Mouse (Mus musculus) midbrain, postnatal 0 days (tissue): ENCODE data around the gene Gzmk. TPM values are rescaled to one million over a fixed set of nuclear protein-coding genes. Genes with fewer than 3 reads are reported as not detected.

Source experiments
- ATAC-seq: fragments of 200-750 bp; cut with Nextera tagmentation; 2 replicates; pipeline ENCODE4 v1.8.0; 2017; ENCODE audit warnings: moderate number of reproducible peaks, mild to moderate bottlenecking, moderate TSS enrichment, moderate library complexity; ENCODE audit not compliant: low FRiP score
- DNase-seq: peaks from one replicate; pipeline ENCODE4 v3.0.0-alpha.2; 2015; ENCODE audit warnings: low spot score
- H3K27ac ChIP-seq: fragments of 300-500 bp; sonication (generic); 2 replicates; pipeline ENCODE4 v1.5.1; 2014; ENCODE audit warnings: low read depth, mild to moderate bottlenecking, low read length, mixed read lengths
- H3K27me3 ChIP-seq: fragments of 300-500 bp; sonication (generic); 2 replicates; pipeline ENCODE4 v1.6.1; 2014; ENCODE audit warnings: low read length, control low read depth, mixed read lengths; ENCODE audit not compliant: insufficient read depth
- H3K36me3 ChIP-seq: fragments of 300-500 bp; sonication (generic); 2 replicates; pipeline ENCODE4 v1.6.1; 2014; ENCODE audit warnings: low read length, control low read depth, mixed read lengths; ENCODE audit not compliant: insufficient read depth
- H3K4me1 ChIP-seq: fragments of 300-500 bp; sonication (generic); 2 replicates; pipeline ENCODE4 v1.6.1; 2014; ENCODE audit warnings: mild to moderate bottlenecking, control low read depth, antibody characterized with exemption, low read length, mixed read lengths; ENCODE audit not compliant: insufficient read depth
- H3K4me2 ChIP-seq: fragments of 300-500 bp; sonication (generic); 2 replicates; pipeline ENCODE4 v1.6.1; 2014; ENCODE audit warnings: low read depth, mild to moderate bottlenecking, low read length, mixed read lengths; ENCODE audit not compliant: poor library complexity, severe bottlenecking
- H3K4me3 ChIP-seq: fragments of 300-500 bp; sonication (generic); 2 replicates; pipeline ENCODE4 v1.5.1; 2014; ENCODE audit warnings: low read depth, mild to moderate bottlenecking, low read length, moderate library complexity
- H3K9ac ChIP-seq: fragments of 300-500 bp; sonication (generic); replicated peaks from 2 replicates; pipeline ENCODE4 v1.6.1; 2014; ENCODE audit warnings: mild to moderate bottlenecking, low read length, moderate library complexity, mixed read lengths; ENCODE audit not compliant: poor library complexity, severe bottlenecking
- H3K9me3 ChIP-seq: fragments of 300-500 bp; sonication (generic); 2 replicates; pipeline ENCODE4 v1.6.1; 2016; ENCODE audit warnings: low read length, control low read depth
- CTCF ChIP-seq: IDR thresholded peaks from 2 replicates; pipeline ENCODE4 v1.5.1; 2016; ENCODE audit warnings: antibody characterized with exemption, mild to moderate bottlenecking
- WGBS: fragments of 180-500 bp; shearing (Covaris S2); extraction: QIAGEN DNeasy Blood & Tissue Kit; methylation state at CpG from one replicate; pipeline ENCODE4 v1.1.7; 2014; 5-methylcytosine and 5-hydroxymethylcytosine counted together
- polyA plus RNA-seq: library from polyadenylated mRNA; unstranded; fragments of >200 nt; fragmentation: Nextera tagmentation; extraction: Ambion mirVana; gene quantifications from 2 replicates; pipeline ENCODE4 v1.2.1, GENCODE M21; 2015
- total RNA-seq: library from RNA; depleted of rRNA; stranded (reverse); fragments of >200 nt; gene quantifications from 2 replicates; pipeline ENCODE4 v1.2.3, GENCODE M21; 2014; rRNA removed

Gzmk gene
- total and polyA plus RNA-seq, 2 experiments from 2014 or later: not detected

DNA sequence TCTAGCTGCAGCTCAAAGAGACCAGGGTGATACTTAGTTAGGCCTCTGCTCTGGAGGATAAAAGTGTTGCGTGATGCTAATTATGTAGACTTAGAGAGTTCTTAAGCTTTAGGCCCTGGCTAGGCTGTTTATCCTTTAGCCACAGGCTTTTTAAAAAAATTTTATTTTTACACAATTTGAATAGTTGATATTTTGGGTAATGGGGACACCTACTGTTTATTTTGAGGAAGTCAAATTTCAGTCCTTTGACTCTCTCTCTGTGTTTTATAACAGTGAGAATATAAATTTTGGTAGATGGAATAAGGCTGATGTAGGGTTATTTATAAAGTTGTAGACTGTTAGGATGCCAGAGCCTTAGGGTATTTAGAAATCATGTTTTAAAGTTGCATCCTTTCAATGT is 86.1 kb downstream of the Gzmk start:
- Histone ChIP-seq H3K4me1 (no peaks in the 10 kb centered on the region), H3K36me3 (no peaks in the 10 kb centered on the region), H3K4me2 (no peak overlapping the region), H3K27ac (no peak overlapping the region), H3K9me3 (no peaks in the 10 kb centered on the region), H3K9ac (no peak overlapping the region), H3K27me3 (no peaks in the 10 kb centered on the region), H3K4me3 (no peak overlapping the region)
- WGBS: 61% methylated on average over 1 of the region's 1 CpGs
- peak; percentile 63 for TF ChIP-seq CTCF
- ATAC-seq (no peak), DNase-seq (peak; percentile 13)

GRCm38 (mm10) chr13:113129974-113130373 is 95.7 kb downstream of the Gzmk start:
- Histone ChIP-seq H3K27me3 (no peaks in the 10 kb centered on the region), H3K27ac (peak overlapping the region; percentile 47; the same call in 1 of the 2 replicates), H3K4me3 (no peak overlapping the region), H3K36me3 (no peaks in the 10 kb centered on the region), H3K9me3 (no peaks in the 10 kb centered on the region), H3K9ac (no peak overlapping the region), H3K4me1 (no peaks in the 10 kb centered on the region), H3K4me2 (no peak overlapping the region)
- 32% methylated on average over 1 of the region's 1 CpGs for WGBS
- TF ChIP-seq CTCF: no peak
- DNase-seq: peak; percentile 64
- peak; percentile 84 for ATAC-seq

Other genes with a start within 250 kb of the Gzmk start
- gene Ccno, start 238.1 kb downstream of the Gzmk start, total RNA-seq: 1.6 and 7.9 TPM in 2 replicates
- gene Ccno, start 238.1 kb downstream of the Gzmk start, polyA plus RNA-seq: 1.0 and 1.1 TPM in 2 replicates
- gene Mcidas, start 232.1 kb downstream of the Gzmk start, total RNA-seq: 0.77 and 1.4 TPM in 2 replicates
- 0.38 and 0.81 TPM in 2 replicates for gene Mcidas, start 232.1 kb downstream of the Gzmk start, polyA plus RNA-seq
- 1.7 and 2.0 TPM in 2 replicates for gene Cdc20b, start 190.8 kb downstream of the Gzmk start, total RNA-seq
- gene Cdc20b, start 190.8 kb downstream of the Gzmk start, polyA plus RNA-seq: 0.15 and 0.18 TPM in 2 replicates
- gene Gpx8, start 179.5 kb downstream of the Gzmk start, total RNA-seq: 16.2 and 27.1 TPM in 2 replicates
- 37.5 and 41.7 TPM in 2 replicates for gene Gpx8, start 179.5 kb downstream of the Gzmk start, polyA plus RNA-seq
- not detected in 2 replicates for gene Gzma, start 124.9 kb downstream of the Gzmk start, total RNA-seq
- gene Gzma, start 124.9 kb downstream of the Gzmk start, polyA plus RNA-seq: not detected in 2 replicates
- 0.44 and 1.1 TPM in 2 replicates for gene Esm1, start 16.2 kb downstream of the Gzmk start, total RNA-seq
- gene Esm1, start 16.2 kb downstream of the Gzmk start, polyA plus RNA-seq: 1.2 and 3.0 TPM in 2 replicates
- 2.4 and 3.5 TPM in 2 replicates for gene BC067074, start 67.3 kb upstream of the Gzmk start, total RNA-seq
- 0.48 and 0.72 TPM in 2 replicates for gene BC067074, start 67.3 kb upstream of the Gzmk start, polyA plus RNA-seq